Mouse (Mus musculus): ENCODE measurements around the gene Zmat5. TPM values are rescaled to one million over a fixed set of nuclear protein-coding genes. Genes with fewer than 3 reads are reported as not detected.
A peak's percentile ranks its signal among the peaks of the same experiment; 100 is the strongest.

Zmat5 gene
- total RNA-seq, 1 experiment: 32.3 TPM

- Histone ChIP-seq H3K9ac (ENCODE audit: insufficient read depth, low read depth, low read length, poor library complexity, severe bottlenecking) (no peak overlapping the region), H3K4me3 (ENCODE audit: insufficient read depth in 1 of 2, low read depth in 1 of 2, low read length in 2 of 2, poor library complexity in 1 of 2, severe bottlenecking in 1 of 2) (no peak overlapping the region), H3K4me1 (ENCODE audit: control insufficient read depth in 2 of 2, insufficient read depth in 2 of 2, low read length in 2 of 2, poor library complexity in 1 of 2) (peaks cover 0 to 20% of the 10 kb centered on the region in 2 experiments; a peak in 2 of 4 replicates), H3K9me3 (ENCODE audit: control insufficient read depth, insufficient read depth, low read depth, low read length) (no peaks in the 10 kb centered on the region), H3K27ac (ENCODE audit: insufficient read depth, low read depth, low read length, poor library complexity, severe bottlenecking) (no peak overlapping the region), H3K36me3 (ENCODE audit: control insufficient read depth, insufficient read depth, low read length, poor library complexity, severe bottlenecking) (no peaks in the 10 kb centered on the region)
- no peak for TF ChIP-seq CHD2 (IDR thresholded peaks at IDR 0.05; ENCODE audit: low read depth, low read length)
- TF ChIP-seq ZNF384 (IDR thresholded peaks at IDR 0.05; ENCODE audit: low read depth, low read length): no peak
- TF ChIP-seq ZC3H11A (IDR thresholded peaks at IDR 0.05; ENCODE audit: borderline replicate concordance, low read depth, low read length): no peak
- TF ChIP-seq MAFK (IDR thresholded peaks at IDR 0.05; ENCODE audit: insufficient read depth, low read depth, low read length): no peak
- TF ChIP-seq HCFC1 (IDR thresholded peaks at IDR 0.05; ENCODE audit: borderline replicate concordance, insufficient read depth, low read length): no peak
- no peak for DNase-seq (ENCODE audit: low read depth, low spot score)
- in situ Hi-C loops (cut with MboI; ENCODE audit: low sequenced_read_pairs in 2 of 2, unreplicated experiment in 2 of 2): no loop called here
Observed at GRCm38 (mm10) chr11:4740785-4741184, 36.3 kb downstream of the Zmat5 start.

GRCm38 (mm10) chr11:4744691-4745090 lies 40.2 kb downstream of the Zmat5 start:
- H3K9me3 ChIP-seq (ENCODE audit: control insufficient read depth, insufficient read depth, low read depth, low read length): no peaks in the 10 kb centered on the region
- H3K27ac ChIP-seq (ENCODE audit: insufficient read depth, low read depth, low read length, poor library complexity, severe bottlenecking): no peak overlapping the region
- TF ChIP-seq ZNF384 (IDR thresholded peaks at IDR 0.05; ENCODE audit: low read depth, low read length) (no peak), ZC3H11A (IDR thresholded peaks at IDR 0.05; ENCODE audit: borderline replicate concordance, low read depth, low read length) (no peak), MAFK (IDR thresholded peaks at IDR 0.05; ENCODE audit: insufficient read depth, low read depth, low read length) (no peak), CHD2 (IDR thresholded peaks at IDR 0.05; ENCODE audit: low read depth, low read length) (no peak), HCFC1 (IDR thresholded peaks at IDR 0.05; ENCODE audit: borderline replicate concordance, insufficient read depth, low read length) (no peak)
- peaks cover 0 to 4% of the 10 kb centered on the region in 2 experiments; a peak in 2 of 4 replicates for H3K4me1 ChIP-seq (ENCODE audit: control insufficient read depth in 2 of 2, insufficient read depth in 2 of 2, low read length in 2 of 2, poor library complexity in 1 of 2)
- in situ Hi-C loops (cut with MboI; ENCODE audit: low sequenced_read_pairs in 2 of 2, unreplicated experiment in 2 of 2): no loop called here
- H3K4me3 ChIP-seq (ENCODE audit: insufficient read depth in 1 of 2, low read depth in 1 of 2, low read length in 2 of 2, poor library complexity in 1 of 2, severe bottlenecking in 1 of 2): no peak overlapping the region
- no peak for DNase-seq (ENCODE audit: low read depth, low spot score)
- no peak overlapping the region for H3K9ac ChIP-seq (ENCODE audit: insufficient read depth, low read depth, low read length, poor library complexity, severe bottlenecking)
- no peaks in the 10 kb centered on the region for H3K36me3 ChIP-seq (ENCODE audit: control insufficient read depth, insufficient read depth, low read length, poor library complexity, severe bottlenecking)

DNA sequence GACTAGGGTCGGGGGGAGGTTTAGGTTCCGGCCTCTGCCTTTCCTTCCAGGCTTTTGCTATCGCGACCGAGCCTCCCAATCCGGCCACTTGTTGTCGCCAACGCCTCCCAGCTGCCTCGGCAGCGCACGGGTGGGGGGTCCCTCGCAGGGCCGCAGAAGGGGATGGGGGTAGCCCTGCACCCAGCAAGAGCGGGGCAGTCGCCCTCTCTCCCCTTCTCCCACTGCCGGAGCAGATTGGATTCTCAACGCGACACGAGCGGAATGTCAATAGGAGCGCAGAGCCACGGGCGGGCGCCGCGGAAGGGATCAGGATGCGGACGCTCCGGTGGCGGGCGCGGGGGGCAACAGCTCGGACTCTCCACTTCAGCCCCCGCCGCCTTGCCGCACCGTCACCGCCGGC lies 41.5 kb downstream of the Zmat5 start:
- Histone ChIP-seq H3K27ac (ENCODE audit: insufficient read depth, low read depth, low read length, poor library complexity, severe bottlenecking) (no peak overlapping the region), H3K4me1 (ENCODE audit: control insufficient read depth in 2 of 2, insufficient read depth in 2 of 2, low read length in 2 of 2, poor library complexity in 1 of 2) (peaks cover 0 to 4% of the 10 kb centered on the region in 2 experiments; a peak in 2 of 4 replicates), H3K36me3 (ENCODE audit: control insufficient read depth, insufficient read depth, low read length, poor library complexity, severe bottlenecking) (no peaks in the 10 kb centered on the region), H3K9ac (ENCODE audit: insufficient read depth, low read depth, low read length, poor library complexity, severe bottlenecking) (peak overlapping the region; percentile 71), H3K4me3 (ENCODE audit: insufficient read depth in 1 of 2, low read depth in 1 of 2, low read length in 2 of 2, poor library complexity in 1 of 2, severe bottlenecking in 1 of 2) (peak overlapping the region; percentile 82 to 92), H3K9me3 (ENCODE audit: control insufficient read depth, insufficient read depth, low read depth, low read length) (no peaks in the 10 kb centered on the region)
- TF ChIP-seq CHD2 (IDR thresholded peaks at IDR 0.05; ENCODE audit: low read depth, low read length) (no peak), ZNF384 (IDR thresholded peaks at IDR 0.05; ENCODE audit: low read depth, low read length) (no peak), HCFC1 (IDR thresholded peaks at IDR 0.05; ENCODE audit: borderline replicate concordance, insufficient read depth, low read length) (no peak), ZC3H11A (IDR thresholded peaks at IDR 0.05; ENCODE audit: borderline replicate concordance, low read depth, low read length) (no peak), MAFK (IDR thresholded peaks at IDR 0.05; ENCODE audit: insufficient read depth, low read depth, low read length) (no peak)
- no peak for DNase-seq (ENCODE audit: low read depth, low spot score)
- in situ Hi-C loops (cut with MboI; ENCODE audit: low sequenced_read_pairs in 2 of 2, unreplicated experiment in 2 of 2): no loop called here

- Histone ChIP-seq H3K4me1 (ENCODE audit: control insufficient read depth in 2 of 2, insufficient read depth in 2 of 2, low read length in 2 of 2, poor library complexity in 1 of 2) (peaks cover 0 to 4% of the 10 kb centered on the region in 2 experiments; a peak in 2 of 4 replicates), H3K9me3 (ENCODE audit: control insufficient read depth, insufficient read depth, low read depth, low read length) (no peaks in the 10 kb centered on the region), H3K36me3 (ENCODE audit: control insufficient read depth, insufficient read depth, low read length, poor library complexity, severe bottlenecking) (no peaks in the 10 kb centered on the region), H3K9ac (ENCODE audit: insufficient read depth, low read depth, low read length, poor library complexity, severe bottlenecking) (peak within 1 kb of the TSS; percentile 71), H3K4me3 (ENCODE audit: insufficient read depth in 1 of 2, low read depth in 1 of 2, low read length in 2 of 2, poor library complexity in 1 of 2, severe bottlenecking in 1 of 2) (peak within 1 kb of the TSS; percentile 82 to 92), H3K27ac (ENCODE audit: insufficient read depth, low read depth, low read length, poor library complexity, severe bottlenecking) (no peak within 1 kb of the TSS)
- DNase-seq (ENCODE audit: low read depth, low spot score): no peak
- in situ Hi-C loops (cut with MboI; ENCODE audit: low sequenced_read_pairs in 2 of 2, unreplicated experiment in 2 of 2): no loop called here
- TF ChIP-seq ZNF384 (IDR thresholded peaks at IDR 0.05; ENCODE audit: low read depth, low read length) (no peak), CHD2 (IDR thresholded peaks at IDR 0.05; ENCODE audit: low read depth, low read length) (no peak), ZC3H11A (IDR thresholded peaks at IDR 0.05; ENCODE audit: borderline replicate concordance, low read depth, low read length) (no peak), MAFK (IDR thresholded peaks at IDR 0.05; ENCODE audit: insufficient read depth, low read depth, low read length) (no peak), HCFC1 (IDR thresholded peaks at IDR 0.05; ENCODE audit: borderline replicate concordance, insufficient read depth, low read length) (no peak)
Observed at GRCm38 (mm10) chr11:4746733-4747132, 42.3 kb downstream of the Zmat5 start, which contains the start of gene Cabp7. Gene Cabp7, minus strand, starts transcription at chr11:4746778.
